Mouse (Mus musculus) brain, embryonic 18.5 days (tissue): ENCODE measurements around the gene Hpd.

Experiments used
- DNase-seq: peaks from one replicate; pipeline ENCODE4 v3.0.0-alpha.2; 2012; ENCODE audit warnings: low read depth, low spot score

The Hpd gene

GRCm38 (mm10) chr5:123187306-123187705 lies 4.8 kb upstream of the Hpd start:
- DNase-seq = no peak

- no peak for DNase-seq
Observed at GRCm38 (mm10) chr5:123185966-123186365, 3.4 kb upstream of the Hpd start.

GRCm38 (mm10) chr5:123181536-123181935 lies 991 bp downstream of the Hpd start:
- DNase-seq = no peak

- no peak for DNase-seq
Observed at GRCm38 (mm10) chr5:123180390-123180789, 2.1 kb downstream of the Hpd start.

- no peak for DNase-seq
Observed at GRCm38 (mm10) chr5:123178792-123179191, 3.7 kb downstream of the Hpd start.

- peak; percentile 24 for DNase-seq
Observed at GRCm38 (mm10) chr5:123171646-123172350, 10.7 kb downstream of the Hpd start.

GRCm38 (mm10) chr5:123170365-123170764 lies 12.2 kb downstream of the Hpd start:
- DNase-seq = no peak

GRCm38 (mm10) chr5:123169284-123169683 lies 13.2 kb downstream of the Hpd start, which contains the start of gene Psmd9:
Psmd9 (plus strand) TSS chr5:123169413.
- DNase-seq = no peak

- no peak for DNase-seq
Observed at GRCm38 (mm10) chr5:123167591-123167990, 14.9 kb downstream of the Hpd start.

- DNase-seq = no peak
Observed at GRCm38 (mm10) chr5:123166437-123166836, 16.1 kb downstream of the Hpd start.

- DNase-seq = no peak
Observed at GRCm38 (mm10) chr5:123162942-123163341, 19.6 kb downstream of the Hpd start.

GRCm38 (mm10) chr5:123160341-123160740 lies 22.2 kb downstream of the Hpd start:
- DNase-seq = no peak

GRCm38 (mm10) chr5:123159866-123160265 lies 22.7 kb downstream of the Hpd start:
- DNase-seq = no peak

GRCm38 (mm10) chr5:123159446-123159845 lies 23.1 kb downstream of the Hpd start:
- DNase-seq = no peak

GRCm38 (mm10) chr5:123157972-123158371 lies 24.6 kb downstream of the Hpd start:
- no peak for DNase-seq

- no peak for DNase-seq
Observed at GRCm38 (mm10) chr5:123156763-123157162, 25.8 kb downstream of the Hpd start.

GRCm38 (mm10) chr5:123155425-123155824 lies 27.1 kb downstream of the Hpd start:
- no peak for DNase-seq

GRCm38 (mm10) chr5:123152901-123153300 lies 29.6 kb downstream of the Hpd start:
- no peak for DNase-seq

- no peak for DNase-seq
Observed at GRCm38 (mm10) chr5:123151707-123152362, 30.7 kb downstream of the Hpd start.

GRCm38 (mm10) chr5:123151077-123151476 lies 31.4 kb downstream of the Hpd start:
- no peak for DNase-seq

- no peak for DNase-seq
Observed at GRCm38 (mm10) chr5:123150641-123151040, 31.9 kb downstream of the Hpd start.

GRCm38 (mm10) chr5:123149451-123150400 lies 32.8 kb downstream of the Hpd start:
- DNase-seq = no peak
